In genomic region chr2:91460076-91460475, GRCm38 (mm10) we compare ENCODE assay signal across 10 mouse cellular contexts. TPM values are rescaled to one million over a fixed set of nuclear protein-coding genes. Genes with fewer than 3 reads are reported as not detected.
A peak's percentile ranks its signal among the peaks of the same experiment; 100 is the strongest.
DNase-seq lines count a peak whose midpoint lies in the region; ATAC-seq and TF ChIP-seq lines count a peak whose summit lies in the region.
"Had no signal": no experiment of that assay in that cellular context is flagged by ENCODE, and none has a peak within 500 bp of the region (broad histone marks: within the 10 kb centered on the region; RNA-seq: fewer than 3 reads in every experiment).

No protein-coding gene starts in this region.

- H3K4me3 ChIP-seq in forebrain, embryonic 10.5 days = peak overlapping the region; percentile 85; the same call in 1 of the 2 replicates
- H3K4me3 ChIP-seq in forebrain, embryonic 12.5 days (replicated peaks) = no peak overlapping the region
- H3K4me3 ChIP-seq in kidney, adult 2 months (ENCODE audit: insufficient read depth, low read depth, low read length) = no peak overlapping the region
- no peak overlapping the region for H3K4me3 ChIP-seq in MEL (ENCODE audit: control insufficient read depth in 1 of 2, insufficient read depth in 1 of 2, low read depth in 2 of 2, low read length in 2 of 2)

- TF ChIP-seq EP300 in MEL (IDR thresholded peaks at IDR 0.05; ENCODE audit: low read depth in 1 of 2, low read length in 2 of 2) = no peak

- no peak for DNase-seq in forebrain, embryonic 10.5 days (ENCODE audit: extremely low spot score, low spot score)
- DNase-seq in kidney, adult 2 months = no peak
- no peak for DNase-seq in kidney, postnatal 10 days
- DNase-seq in MEL (ENCODE audit: low read depth, low spot score) (peak; percentile 29), adipocyte (ENCODE audit: low spot score) (no peak)
- peak; percentile 59 for DNase-seq in lung, postnatal 36 days
- no peak for DNase-seq in B cell, adult 2 months
- DNase-seq: layer of hippocampus, postnatal 36 days had no signal

- peak overlapping the region; percentile 97; the same call in 1 of the 2 replicates for H3K27ac ChIP-seq in forebrain, embryonic 10.5 days
- no peak overlapping the region for H3K27ac ChIP-seq in forebrain, embryonic 12.5 days
- H3K27ac ChIP-seq in kidney, adult 2 months (ENCODE audit: insufficient read depth, low read depth, low read length) = no peak overlapping the region
- H3K27ac ChIP-seq in MEL (ENCODE audit: control insufficient read depth, low read depth, low read length) = no peak overlapping the region

- TF ChIP-seq POLR2A in kidney, adult 2 months (IDR thresholded peaks at IDR 0.05; ENCODE audit: low read depth, low read length) = no peak
- no peak for TF ChIP-seq POLR2A in MEL (IDR thresholded peaks at IDR 0.05; ENCODE audit: control insufficient read depth in 1 of 2, insufficient read depth in 1 of 2, low read depth in 1 of 2, low read length in 2 of 2, poor library complexity in 1 of 2)

- peaks cover 5% of the 10 kb centered on the region; the same call in 1 of the 2 replicates for H3K27me3 ChIP-seq in forebrain, embryonic 10.5 days (ENCODE audit: poor library complexity, severe bottlenecking)
- peaks cover 9% of the 10 kb centered on the region for H3K27me3 ChIP-seq in forebrain, embryonic 12.5 days
- no peaks in the 10 kb centered on the region for H3K27me3 ChIP-seq in kidney, adult 2 months (replicated peaks; ENCODE audit: control insufficient read depth, insufficient read depth, low read length)
- H3K27me3 ChIP-seq in MEL (ENCODE audit: control insufficient read depth in 1 of 2, insufficient read depth in 2 of 2, low read length in 2 of 2) = no peaks in the 10 kb centered on the region
- H3K27me3 ChIP-seq: embryonic facial prominence, embryonic 13.5 days had no signal

- no peak overlapping the region for H3K9ac ChIP-seq in forebrain, embryonic 12.5 days
- H3K9ac ChIP-seq in MEL (ENCODE audit: control insufficient read depth, low read depth, low read length, poor library complexity, severe bottlenecking) = no peak overlapping the region

- no peaks in the 10 kb centered on the region; the same call in 1 of the 2 replicates for H3K79me2 ChIP-seq in MEL (ENCODE audit: control insufficient read depth, insufficient read depth, low read length, poor library complexity)

- peaks cover 5% of the 10 kb centered on the region; the same call in 1 of the 2 replicates for H3K9me3 ChIP-seq in forebrain, embryonic 10.5 days
- no peaks in the 10 kb centered on the region for H3K9me3 ChIP-seq in forebrain, embryonic 12.5 days
- H3K9me3 ChIP-seq in MEL (replicated peaks; ENCODE audit: insufficient read depth, low read length) = no peaks in the 10 kb centered on the region
- H3K9me3 ChIP-seq: embryonic facial prominence, embryonic 13.5 days had no signal

- TF ChIP-seq RAD21 in MEL (IDR thresholded peaks at IDR 0.05; ENCODE audit: low read depth, low read length) = no peak; the same call in 1 of the 2 replicates

- H3K4me1 ChIP-seq in forebrain, embryonic 10.5 days = peaks cover 80% of the 10 kb centered on the region
- peaks cover 53% of the 10 kb centered on the region for H3K4me1 ChIP-seq in forebrain, embryonic 12.5 days
- H3K4me1 ChIP-seq in kidney, adult 2 months (ENCODE audit: control insufficient read depth, insufficient read depth, low read length) = peaks cover 9% of the 10 kb centered on the region
- H3K4me1 ChIP-seq in MEL (ENCODE audit: control insufficient read depth in 1 of 2, insufficient read depth in 2 of 2, low read length in 2 of 2) = peaks cover 7 to 12% of the 10 kb centered on the region in 2 experiments; a peak in 3 of 4 replicates

- H3K4me2 ChIP-seq in forebrain, embryonic 12.5 days = no peak overlapping the region; the same call in 1 of the 2 replicates

- peaks cover 30% of the 10 kb centered on the region for H3K36me3 ChIP-seq in forebrain, embryonic 10.5 days (replicated peaks)
- H3K36me3 ChIP-seq in forebrain, embryonic 12.5 days (replicated peaks) = no peaks in the 10 kb centered on the region; the same call in 1 of the 2 replicates
- H3K36me3 ChIP-seq in kidney, adult 2 months (ENCODE audit: control insufficient read depth, insufficient read depth, low read length) = no peaks in the 10 kb centered on the region
- H3K36me3 ChIP-seq in MEL (ENCODE audit: control insufficient read depth in 1 of 2, insufficient read depth in 2 of 2, low read length in 2 of 2) = peaks cover 0 to 9% of the 10 kb centered on the region in 2 experiments; a peak in 2 of 4 replicates
- H3K36me3 ChIP-seq: embryonic facial prominence, embryonic 13.5 days had no signal

- WGBS in forebrain, embryonic 10.5 days = 92% methylated on average over 6 of the region's 6 CpGs
- 94% methylated on average over 6 of the region's 6 CpGs for WGBS in forebrain, embryonic 12.5 days
- 91% methylated on average over 6 of the region's 6 CpGs for WGBS in kidney, adult 2 months

- ATAC-seq in forebrain, embryonic 12.5 days (ENCODE audit: low FRiP score) = no peak

- peak; percentile 24; the same call in 1 of the 2 replicates for TF ChIP-seq CTCF in kidney, adult 2 months (conservative IDR thresholded peaks at IDR 0.05; ENCODE audit: insufficient read depth, insufficient read length, low read depth, low read length)
- peak; percentile 38 to 45 (median 43) for TF ChIP-seq CTCF in MEL (IDR thresholded peaks at IDR 0.05 in 2 of 3, conservative IDR thresholded peaks at IDR 0.05 in 1 of 3; ENCODE audit: control insufficient read depth in 1 of 3, insufficient read depth in 1 of 3, low read depth in 2 of 3, low read length in 3 of 3, poor library complexity in 1 of 3, severe bottlenecking in 1 of 3)

TF ChIP-seq in MEL, 35 proteins besides CTCF, POLR2A, EP300 and RAD21:
- TF ChIP-seq ZKSCAN1 (IDR thresholded peaks at IDR 0.05; ENCODE audit: low read depth, low read length) (no peak), E2F4 (IDR thresholded peaks at IDR 0.05; ENCODE audit: borderline replicate concordance, low read depth, low read length) (no peak), MEF2A (IDR thresholded peaks at IDR 0.05; ENCODE audit: extremely low read depth, insufficient replicate concordance, low read depth, low read length, poor library complexity, severe bottlenecking) (no peak), NELFE (IDR thresholded peaks at IDR 0.05; ENCODE audit: low read depth, low read length) (no peak), POLR2AphosphoS5 (IDR thresholded peaks at IDR 0.05; ENCODE audit: borderline replicate concordance, low read depth, low read length) (no peak), HCFC1 (IDR thresholded peaks at IDR 0.05; ENCODE audit: low read depth, low read length) (no peak), USF2 (IDR thresholded peaks at IDR 0.05; ENCODE audit: borderline replicate concordance in 1 of 2, insufficient read depth in 1 of 2, low read depth in 1 of 2, low read length in 2 of 2) (no peak), NRF1 (IDR thresholded peaks at IDR 0.05; ENCODE audit: insufficient read depth, low read depth, low read length, poor library complexity, severe bottlenecking) (no peak), SIN3A (IDR thresholded peaks at IDR 0.05; ENCODE audit: low read length) (no peak), CHD2 (IDR thresholded peaks at IDR 0.05; ENCODE audit: low read length) (no peak)

RNA-seq across cellular contexts. Expression of gene Lrp4, which starts 2.8 kb away (rescaled TPM):
- polyA plus RNA-seq in forebrain, embryonic 10.5 days (2016; fragmentation: Nextera tagmentation; extraction: Ambion mirVana) = 10.6 and 11.3 TPM in 2 replicates
- 9.1 and 9.5 TPM in 2 replicates for polyA plus RNA-seq in forebrain, embryonic 12.5 days (2016; fragmentation: Nextera tagmentation; extraction: Ambion mirVana)
- 8.6 and 10.3 TPM in 2 replicates for polyA plus RNA-seq in kidney, adult 2 months (2012; rRNA removed)
- 1.1 and 1.3 TPM in 2 replicates for total RNA-seq in MEL (2012; rRNA removed)
- polyA plus RNA-seq in MEL (2012; ENCODE audit: insufficient read depth in 1 of 2, insufficient read length in 2 of 2, low read depth in 1 of 2, low replicate concordance in 2 of 2, missing spikeins in 1 of 2) = 1 to 10 TPM in 1 of 2 experiments, not detected in 1; 2.8 TPM

RNA-seq across cellular contexts. Expression of gene 1110051M20Rik, which starts 15.6 kb away (rescaled TPM):
- polyA plus RNA-seq in forebrain, embryonic 10.5 days (2016; fragmentation: Nextera tagmentation; extraction: Ambion mirVana) = 95.7 and 100 TPM in 2 replicates
- 110 and 114 TPM in 2 replicates for polyA plus RNA-seq in forebrain, embryonic 12.5 days (2016; fragmentation: Nextera tagmentation; extraction: Ambion mirVana)
- 35.0 and 36.7 TPM in 2 replicates for polyA plus RNA-seq in kidney, adult 2 months (2012; rRNA removed)
- total RNA-seq in MEL (2012; rRNA removed) = 20.2 and 23.0 TPM in 2 replicates
- 10 to 100 TPM in 1 of 2 experiments, not detected in 1; 23.3 TPM for polyA plus RNA-seq in MEL (2012; ENCODE audit: insufficient read depth in 1 of 2, insufficient read length in 2 of 2, low read depth in 1 of 2, low replicate concordance in 2 of 2, missing spikeins in 1 of 2)

Comparison
In these comparisons a context has a peak if more than half of its experiments do, and no peak if none do; other contexts are left out.
1. DNase-seq: peak in MEL (single experiment) and lung, postnatal 36 days (single experiment); none in forebrain, embryonic 10.5 days (single experiment), kidney, adult 2 months (single experiment), kidney, postnatal 10 days (single experiment), B cell, adult 2 months (0 of 2) and adipocyte (single experiment).